Mouse (Mus musculus) kidney, embryonic 16.5 days (tissue): ENCODE data around the gene Ankrd40. TPM values are rescaled to one million over a fixed set of nuclear protein-coding genes. Genes with fewer than 3 reads are reported as not detected.

ENCODE experiments used
- ATAC-seq: fragments of 200-750 bp; cut with Nextera tagmentation; 2 replicates; pipeline ENCODE4 v1.8.0; 2017; ENCODE audit warnings: moderate TSS enrichment; ENCODE audit not compliant: low FRiP score, low TSS enrichment
- H3K27ac ChIP-seq: fragments of 300-500 bp; sonication (generic); 2 replicates; pipeline ENCODE4 v1.5.1; 2014; ENCODE audit warnings: low read length
- H3K27me3 ChIP-seq: fragments of 300-500 bp; sonication (generic); 2 replicates; pipeline ENCODE4 v1.6.1; 2014; ENCODE audit warnings: low read length, control low read depth, mixed read lengths; ENCODE audit not compliant: insufficient read depth
- H3K36me3 ChIP-seq: fragments of 300-500 bp; sonication (generic); 2 replicates; pipeline ENCODE4 v1.6.1; 2014; ENCODE audit warnings: low read length, control low read depth, mixed read lengths; ENCODE audit not compliant: insufficient read depth
- H3K4me1 ChIP-seq: fragments of 300-500 bp; sonication (generic); 2 replicates; pipeline ENCODE4 v1.6.1; 2014; ENCODE audit warnings: low read length, control low read depth, mixed read lengths; ENCODE audit not compliant: insufficient read depth
- H3K4me2 ChIP-seq: fragments of 300-500 bp; sonication (generic); replicated peaks from 2 replicates; pipeline ENCODE4 v1.6.1; 2014; ENCODE audit warnings: low read depth, low read length
- H3K4me3 ChIP-seq: fragments of 300-500 bp; sonication (generic); 2 replicates; pipeline ENCODE4 v1.5.1; 2014; ENCODE audit warnings: mild to moderate bottlenecking, low read length
- H3K9ac ChIP-seq: fragments of 300-500 bp; sonication (generic); replicated peaks from 2 replicates; pipeline ENCODE4 v1.6.1; 2014; ENCODE audit warnings: low read length
- H3K9me3 ChIP-seq: fragments of 300-500 bp; sonication (generic); 2 replicates; pipeline ENCODE4 v1.6.1; 2016; ENCODE audit warnings: low read length, control low read depth
- WGBS: fragments of 180-500 bp; shearing (Covaris S2); extraction: QIAGEN DNeasy Blood & Tissue Kit; methylation state at CpG from one replicate; pipeline ENCODE4 v1.1.7; 2014; 5-methylcytosine and 5-hydroxymethylcytosine counted together
- polyA plus RNA-seq: library from polyadenylated mRNA; unstranded; fragments of >200 nt; fragmentation: Nextera tagmentation; extraction: Ambion mirVana; gene quantifications from 2 replicates; pipeline ENCODE4 v1.2.1, GENCODE M21; 2015

Gene Ankrd40
- polyA plus RNA-seq, 1 experiment from 2014 or later = 11.2 TPM

DNA sequence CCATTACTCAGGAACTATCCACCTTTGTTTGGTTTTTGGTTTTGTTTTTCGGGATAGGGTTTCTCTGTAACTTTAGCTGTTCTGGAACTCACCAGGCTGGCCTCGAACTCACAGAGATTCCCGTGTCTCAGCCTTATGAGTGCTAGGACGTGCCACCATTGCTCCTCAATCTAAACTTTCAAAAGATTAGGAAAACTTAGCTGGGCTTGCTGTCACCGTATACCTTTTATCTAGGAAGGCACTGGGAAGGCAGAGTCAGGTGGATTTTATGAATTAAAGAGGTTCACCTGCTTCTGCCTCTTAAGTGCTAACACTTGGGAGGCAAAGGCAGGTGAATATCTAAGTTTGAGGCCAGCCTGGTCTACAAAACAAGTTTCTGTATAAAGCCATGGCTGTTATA lies 5.2 kb upstream of the Ankrd40 start:
- peaks cover 7% of the 10 kb centered on the region; the same call in 1 of the 2 replicates for H3K36me3 ChIP-seq
- H3K4me3 ChIP-seq = peak overlapping the region; percentile 98
- H3K27ac ChIP-seq = peak overlapping the region; percentile 98
- H3K4me2 ChIP-seq = peak overlapping the region; percentile 84
- WGBS = 33% methylated on average over 5 of the region's 5 CpGs
- peak overlapping the region; percentile 99 for H3K9ac ChIP-seq
- H3K9me3 ChIP-seq = no peaks in the 10 kb centered on the region
- no peak for ATAC-seq
- H3K4me1 ChIP-seq = peaks cover 28% of the 10 kb centered on the region; the same call in 1 of the 2 replicates
- H3K27me3 ChIP-seq = no peaks in the 10 kb centered on the region

DNA sequence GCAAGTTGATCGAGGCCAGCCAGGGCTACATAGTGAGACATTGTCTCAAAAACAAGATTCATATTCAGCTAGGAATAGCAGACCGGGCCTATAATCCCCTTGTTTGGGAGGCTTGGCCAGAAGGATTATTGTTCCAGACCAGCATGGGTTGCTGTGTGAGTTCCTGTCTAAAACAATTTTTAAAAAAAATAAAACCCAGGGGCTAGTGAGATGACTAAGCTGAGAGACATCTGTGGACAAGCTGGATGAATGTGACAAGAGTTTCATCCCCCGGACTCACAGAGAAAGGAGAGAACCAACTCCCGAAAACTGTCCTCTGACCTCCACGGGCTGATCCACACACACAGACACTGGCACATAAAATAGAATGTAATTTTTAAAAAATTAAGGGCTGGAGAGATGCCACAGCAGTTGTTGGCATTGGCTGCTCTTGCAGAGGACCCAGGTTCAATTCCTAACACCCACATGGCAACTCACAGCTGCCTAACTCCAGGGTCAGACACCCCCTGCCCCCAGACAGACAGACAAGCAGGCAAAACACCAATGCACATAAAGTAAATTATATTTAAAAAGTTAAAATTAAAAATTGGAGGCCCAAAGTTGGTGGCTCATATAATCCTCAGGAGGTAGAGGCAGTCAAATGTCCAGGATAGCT lies 4.4 kb upstream of the Ankrd40 start:
- no peak overlapping the region for H3K4me2 ChIP-seq
- no peak overlapping the region for H3K4me3 ChIP-seq
- no peak overlapping the region for H3K9ac ChIP-seq
- H3K9me3 ChIP-seq = no peaks in the 10 kb centered on the region
- H3K36me3 ChIP-seq = peaks cover 7% of the 10 kb centered on the region; the same call in 1 of the 2 replicates
- H3K27ac ChIP-seq = no peak overlapping the region
- H3K27me3 ChIP-seq = no peaks in the 10 kb centered on the region
- no peak for ATAC-seq
- WGBS = 72% methylated on average over 5 of the region's 5 CpGs
- H3K4me1 ChIP-seq = peaks cover 24% of the 10 kb centered on the region; the same call in 1 of the 2 replicates

DNA sequence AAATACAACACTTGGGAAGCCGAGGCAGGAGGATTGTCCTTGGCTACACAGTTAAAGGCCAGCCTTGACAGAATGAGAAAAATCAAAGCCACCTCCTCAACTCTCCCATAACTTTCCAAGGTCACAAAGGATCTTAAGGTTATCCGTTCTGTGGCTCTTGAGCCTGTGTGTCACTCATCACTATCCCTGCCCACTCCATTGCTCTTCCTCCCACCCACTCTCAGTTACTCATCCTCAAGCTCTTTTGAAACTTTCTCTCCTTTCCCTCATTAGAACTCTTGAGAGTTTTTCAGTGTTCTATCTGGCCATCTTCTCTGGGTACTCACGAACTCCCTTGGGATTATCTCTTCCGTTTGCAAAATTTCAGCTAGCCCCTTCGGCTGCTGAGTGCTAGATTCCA lies 3.2 kb upstream of the Ankrd40 start:
- H3K36me3 ChIP-seq = peaks cover under 1% of the 10 kb centered on the region; the same call in 1 of the 2 replicates
- no peak overlapping the region for H3K9ac ChIP-seq
- no peak overlapping the region for H3K27ac ChIP-seq
- H3K27me3 ChIP-seq = no peaks in the 10 kb centered on the region
- 87% methylated on average over 5 of the region's 5 CpGs for WGBS
- H3K4me2 ChIP-seq = no peak overlapping the region
- H3K4me1 ChIP-seq = peaks cover 32% of the 10 kb centered on the region
- no peaks in the 10 kb centered on the region for H3K9me3 ChIP-seq
- ATAC-seq = no peak
- no peak overlapping the region for H3K4me3 ChIP-seq

GRCm38 (mm10) chr11:94326961-94327411 lies 815 bp upstream of the Ankrd40 start:
- no peaks in the 10 kb centered on the region for H3K27me3 ChIP-seq
- H3K4me2 ChIP-seq = peak overlapping the region; percentile 73
- peak; percentile 64; the same call in 1 of the 2 replicates for ATAC-seq
- H3K4me3 ChIP-seq = peak overlapping the region; percentile 77
- peaks cover 36% of the 10 kb centered on the region for H3K4me1 ChIP-seq
- H3K9me3 ChIP-seq = no peaks in the 10 kb centered on the region
- no peaks in the 10 kb centered on the region for H3K36me3 ChIP-seq
- peak overlapping the region; percentile 33 for H3K27ac ChIP-seq
- 7% methylated on average over 10 of the region's 10 CpGs for WGBS
- peak overlapping the region; percentile 50 for H3K9ac ChIP-seq

DNA sequence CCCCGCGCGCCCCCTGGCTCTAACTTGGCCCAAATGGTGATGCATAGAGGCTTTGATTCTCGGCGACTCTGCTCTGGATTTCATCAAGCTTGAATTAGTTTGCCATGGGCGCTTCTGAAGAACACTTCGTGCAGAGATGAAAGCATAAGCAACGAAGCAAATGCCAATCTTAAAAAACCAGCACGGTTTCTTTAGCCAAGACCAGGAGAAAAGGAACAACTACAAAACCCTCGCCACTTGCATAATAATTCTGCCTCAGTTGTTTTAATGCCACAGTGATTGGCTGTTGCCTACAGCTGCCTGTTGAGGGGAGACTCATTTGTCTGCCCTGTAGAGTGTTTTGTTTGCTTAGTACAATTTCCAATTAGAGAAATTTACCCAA lies 834 bp downstream of the Ankrd40 start:
- H3K4me1 ChIP-seq = peaks cover 31% of the 10 kb centered on the region
- H3K4me3 ChIP-seq = peak overlapping the region; percentile 77
- 3% methylated on average over 10 of the region's 10 CpGs for WGBS
- H3K9ac ChIP-seq = peak overlapping the region; percentile 98
- H3K27me3 ChIP-seq = no peaks in the 10 kb centered on the region
- peak overlapping the region; percentile 73 for H3K4me2 ChIP-seq
- H3K27ac ChIP-seq = peak overlapping the region; percentile 99
- ATAC-seq = no peak
- H3K9me3 ChIP-seq = no peaks in the 10 kb centered on the region
- H3K36me3 ChIP-seq = no peaks in the 10 kb centered on the region

DNA sequence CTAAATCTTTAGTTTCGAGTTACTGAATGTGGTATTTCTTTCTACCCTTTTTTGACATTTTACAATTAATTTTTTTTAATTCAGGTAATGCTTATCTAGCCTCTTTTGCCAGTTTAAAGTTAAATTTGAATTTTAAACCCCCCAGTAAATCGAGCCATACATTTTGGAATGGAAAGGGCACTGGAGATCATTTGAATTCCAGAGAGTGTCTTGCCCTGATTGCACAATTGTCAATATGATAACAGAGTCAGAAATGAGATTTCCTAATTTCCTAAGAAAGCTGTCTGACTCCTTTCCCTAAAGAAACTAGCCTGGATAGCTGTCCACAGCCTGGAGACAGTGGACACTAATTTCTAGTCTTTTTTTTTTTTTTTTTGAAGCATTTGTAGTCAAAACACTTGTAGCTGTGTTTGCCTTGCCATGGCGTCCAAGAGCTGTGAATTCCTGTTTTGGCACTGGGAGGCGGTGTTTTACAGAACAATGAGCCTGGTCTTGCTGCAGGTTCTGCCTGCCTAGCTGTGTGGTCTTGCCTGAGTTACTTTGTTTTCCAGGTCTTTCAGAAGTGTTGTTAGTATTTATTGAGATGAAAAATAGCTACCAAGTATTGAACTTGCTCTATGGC lies 1.6 kb downstream of the Ankrd40 start:
- H3K9ac ChIP-seq = no peak overlapping the region
- peaks cover 31% of the 10 kb centered on the region for H3K4me1 ChIP-seq

GRCm38 (mm10) chr11:94330211-94330610 lies 2.4 kb downstream of the Ankrd40 start:
- Histone ChIP-seq H3K4me2 (no peak overlapping the region), H3K9ac (no peak overlapping the region), H3K27me3 (no peaks in the 10 kb centered on the region), H3K9me3 (no peaks in the 10 kb centered on the region), H3K4me1 (peaks cover 31% of the 10 kb centered on the region), H3K4me3 (no peak overlapping the region), H3K27ac (no peak overlapping the region), H3K36me3 (peaks cover 9% of the 10 kb centered on the region; the same call in 1 of the 2 replicates)
- 92% methylated on average over 3 of the region's 3 CpGs for WGBS
- no peak for ATAC-seq

More for the DNA sequence above, 1.6 kb downstream of the Ankrd40 start:
- no peak overlapping the region for H3K27ac ChIP-seq
- H3K27me3 ChIP-seq = no peaks in the 10 kb centered on the region
- no peak overlapping the region for H3K4me3 ChIP-seq
- WGBS = 52% methylated on average over 4 of the region's 4 CpGs
- no peaks in the 10 kb centered on the region for H3K9me3 ChIP-seq
- no peak for ATAC-seq
- peaks cover 3% of the 10 kb centered on the region; the same call in 1 of the 2 replicates for H3K36me3 ChIP-seq
- H3K4me2 ChIP-seq = peak overlapping the region; percentile 73

DNA sequence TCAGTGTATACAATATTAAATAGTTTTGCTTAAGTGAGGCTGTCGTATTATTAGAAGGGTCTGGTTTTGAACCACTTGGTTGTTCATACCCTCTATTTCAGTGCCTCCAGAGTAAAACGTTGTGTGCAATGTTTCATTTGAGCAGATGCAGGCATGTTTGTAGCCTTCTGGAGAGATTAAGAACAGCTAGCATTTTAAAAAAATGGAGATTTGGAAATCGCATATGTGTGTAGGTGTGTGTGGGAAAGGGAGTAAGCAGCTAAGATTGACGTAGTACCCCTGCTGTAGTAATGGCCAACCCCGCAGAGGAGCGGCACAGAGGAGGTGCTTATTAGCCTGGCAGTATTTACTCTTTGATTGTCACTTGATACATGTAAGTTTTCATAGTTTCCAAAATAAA lies 4.9 kb downstream of the Ankrd40 start:
- Histone ChIP-seq H3K27ac (no peak overlapping the region), H3K4me2 (no peak overlapping the region), H3K4me3 (no peak overlapping the region), H3K4me1 (peaks cover 24% of the 10 kb centered on the region), H3K9ac (no peak overlapping the region), H3K9me3 (no peaks in the 10 kb centered on the region), H3K36me3 (peaks cover 24% of the 10 kb centered on the region), H3K27me3 (no peaks in the 10 kb centered on the region)
- no peak for ATAC-seq
- 85% methylated on average over 6 of the region's 6 CpGs for WGBS

GRCm38 (mm10) chr11:94334386-94334968 lies 6.7 kb downstream of the Ankrd40 start:
- H3K4me2 ChIP-seq = no peak overlapping the region
- 87% methylated on average over 8 of the region's 8 CpGs for WGBS
- H3K36me3 ChIP-seq = peaks cover 39% of the 10 kb centered on the region
- H3K4me3 ChIP-seq = no peak overlapping the region
- H3K27me3 ChIP-seq = no peaks in the 10 kb centered on the region
- no peak overlapping the region for H3K27ac ChIP-seq
- no peaks in the 10 kb centered on the region for H3K9me3 ChIP-seq
- no peak for ATAC-seq
- peaks cover 13% of the 10 kb centered on the region for H3K4me1 ChIP-seq
- H3K9ac ChIP-seq = no peak overlapping the region

- Histone ChIP-seq H3K9ac (no peak overlapping the region), H3K4me2 (no peak overlapping the region), H3K9me3 (no peaks in the 10 kb centered on the region), H3K4me1 (0 out of 2 replicates have a peak, but pooled peaks cover 3% of the 10 kb centered on the region), H3K27ac (no peak overlapping the region), H3K36me3 (peaks cover 42% of the 10 kb centered on the region), H3K27me3 (no peaks in the 10 kb centered on the region), H3K4me3 (no peak overlapping the region)
- ATAC-seq = no peak
Measured at GRCm38 (mm10) chr11:94336551-94336950, 8.8 kb downstream of the Ankrd40 start.
